8 mouse cellular contexts compared by ENCODE assay signal in genomic region chr6:135168471-135168870, GRCm38 (mm10). TPM values are rescaled to one million over a fixed set of nuclear protein-coding genes. Genes with fewer than 3 reads are reported as not detected.
DNase-seq lines count a peak whose midpoint lies in the region; ATAC-seq lines count a peak whose summit lies in the region.

No protein-coding gene starts in this region.

- DNase-seq in cerebellum, adult 9-11 months, result peak; percentile 20
- DNase-seq in cerebellum, postnatal 36 days, result no peak
- DNase-seq in hindbrain, embryonic 10.5 days (ENCODE audit: low spot score), result no peak
- peak; percentile 11 to 26 for DNase-seq in thymus, postnatal 10 days (ENCODE audit: low spot score in 2 of 2)
- no peak for DNase-seq in adrenal gland, adult 18-20 months (ENCODE audit: low spot score in 2 of 2)
- no peak for DNase-seq in cerebellum, adult 11 months

- H3K4me1 ChIP-seq in brown adipose tissue, adult 24 weeks (ENCODE audit: control insufficient read depth, insufficient read depth, insufficient read length, low read length), result peaks cover 3% of the 10 kb centered on the region; the same call in 1 of the 2 replicates
- peaks cover 14% of the 10 kb centered on the region for H3K4me1 ChIP-seq in hindbrain, embryonic 10.5 days (replicated peaks)
- H3K4me1 ChIP-seq in lung, embryonic 16.5 days (replicated peaks; ENCODE audit: control insufficient read depth, insufficient read depth, low read length), result peaks cover 2% of the 10 kb centered on the region; the same call in 1 of the 2 replicates

- H3K27me3 ChIP-seq in hindbrain, embryonic 10.5 days (ENCODE audit: insufficient read depth, poor library complexity, severe bottlenecking), result peaks cover 12% of the 10 kb centered on the region
- H3K27me3 ChIP-seq in lung, embryonic 16.5 days (ENCODE audit: control insufficient read depth, insufficient read depth, low read depth, low read length), result no peaks in the 10 kb centered on the region

- ATAC-seq in lung, embryonic 16.5 days (ENCODE audit: low read depth), result peak; percentile 8; the same call in 1 of the 2 replicates

- peak overlapping the region; percentile 70 for H3K4me3 ChIP-seq in brown adipose tissue, adult 24 weeks (ENCODE audit: insufficient read depth, low read depth, low read length)
- peak overlapping the region; percentile 68 for H3K4me3 ChIP-seq in hindbrain, embryonic 10.5 days
- H3K4me3 ChIP-seq in lung, embryonic 16.5 days (ENCODE audit: low read length), result peak overlapping the region; percentile 68

- no peak overlapping the region for H3K27ac ChIP-seq in brown adipose tissue, adult 24 weeks (replicated peaks; ENCODE audit: low read depth, low read length)
- H3K27ac ChIP-seq in hindbrain, embryonic 10.5 days, result peak overlapping the region; percentile 89
- H3K27ac ChIP-seq in lung, embryonic 16.5 days (ENCODE audit: low read length), result no peak overlapping the region

- H3K9me3 ChIP-seq in hindbrain, embryonic 10.5 days, result no peaks in the 10 kb centered on the region
- H3K9me3 ChIP-seq in lung, embryonic 16.5 days (ENCODE audit: control insufficient read depth, low read length), result no peaks in the 10 kb centered on the region

- no peaks in the 10 kb centered on the region for H3K36me3 ChIP-seq in hindbrain, embryonic 10.5 days
- H3K36me3 ChIP-seq in lung, embryonic 16.5 days (ENCODE audit: control insufficient read depth, insufficient read depth, low read length), result no peaks in the 10 kb centered on the region

- H3K4me2 ChIP-seq in lung, embryonic 16.5 days (ENCODE audit: low read depth, low read length), result peak overlapping the region; percentile 87

- WGBS in hindbrain, embryonic 10.5 days, result 79% methylated on average over 6 of the region's 6 CpGs
- 78% methylated on average over 6 of the region's 6 CpGs for WGBS in lung, embryonic 16.5 days

- peak overlapping the region; percentile 77 for H3K9ac ChIP-seq in lung, embryonic 16.5 days (ENCODE audit: low read length)

RNA-seq across cellular contexts. Expression of gene Fam234b, which starts 29.3 kb away (rescaled TPM):
- 2.1 and 3.7 TPM in 2 replicates for polyA plus RNA-seq in brown adipose tissue, adult 24 weeks (2012; ENCODE audit: insufficient read depth, insufficient read length, missing spikeins)
- 24.5 and 28.0 TPM in 2 replicates for polyA plus RNA-seq in hindbrain, embryonic 10.5 days (2016; fragmentation: Nextera tagmentation; extraction: Ambion mirVana)
- polyA plus RNA-seq in lung, embryonic 16.5 days (2015; fragmentation: Nextera tagmentation; extraction: Ambion mirVana), result 22.8 and 26.0 TPM in 2 replicates
- total RNA-seq in adrenal gland, adult 18-20 months (2021), result 10 to 100 TPM; 14.7 to 16.9 TPM

RNA-seq across cellular contexts. Expression of gene Hebp1, which starts 29.4 kb away (rescaled TPM):
- 63.2 and 64.6 TPM in 2 replicates for polyA plus RNA-seq in brown adipose tissue, adult 24 weeks (2012; ENCODE audit: insufficient read depth, insufficient read length, missing spikeins)
- 6.3 and 9.0 TPM in 2 replicates for polyA plus RNA-seq in hindbrain, embryonic 10.5 days (2016; fragmentation: Nextera tagmentation; extraction: Ambion mirVana)
- 11.4 and 18.4 TPM in 2 replicates for polyA plus RNA-seq in lung, embryonic 16.5 days (2015; fragmentation: Nextera tagmentation; extraction: Ambion mirVana)
- 10 to 100 TPM; 17.3 to 46.7 TPM for total RNA-seq in adrenal gland, adult 18-20 months (2021)

RNA-seq across cellular contexts. Expression of gene Gprc5d, which starts 50.4 kb away (rescaled TPM):
- polyA plus RNA-seq in brown adipose tissue, adult 24 weeks (2012; ENCODE audit: insufficient read depth, insufficient read length, missing spikeins), result not detected in 2 replicates
- polyA plus RNA-seq in hindbrain, embryonic 10.5 days (2016; fragmentation: Nextera tagmentation; extraction: Ambion mirVana), result not detected in 2 replicates
- not detected in 2 replicates for polyA plus RNA-seq in lung, embryonic 16.5 days (2015; fragmentation: Nextera tagmentation; extraction: Ambion mirVana)
- not detected for total RNA-seq in adrenal gland, adult 18-20 months (2021)

Comparison
In these comparisons a context has a peak if more than half of its experiments do, and no peak if none do; other contexts are left out.
1. DNase-seq: peak in cerebellum, adult 9-11 months (single experiment) and thymus, postnatal 10 days (2 of 2); none in cerebellum, postnatal 36 days (0 of 2), hindbrain, embryonic 10.5 days (single experiment), adrenal gland, adult 18-20 months (0 of 2) and cerebellum, adult 11 months (single experiment).
2. Peak in every context shown above with its lines, with median percentiles within 50 percentile points of each other: H3K4me3 ChIP-seq.